Mouse (Mus musculus) right cerebral cortex, adult 2 months (tissue): Measurements from ENCODE around the gene Spin2-ps6.
"Not testable (repeated sequence)": the region's sequence is repeated elsewhere in the genome, so short reads cannot be mapped to it uniquely, and the experiment has no call there.

ENCODE experiments used
- DNase-seq, 2 experiments: peaks; one replicate each; pipeline ENCODE4 v3.0.0; 2021 to 2022; ENCODE audit warnings: low spot score in 2 of 2

Spin2-ps6 gene

DNA sequence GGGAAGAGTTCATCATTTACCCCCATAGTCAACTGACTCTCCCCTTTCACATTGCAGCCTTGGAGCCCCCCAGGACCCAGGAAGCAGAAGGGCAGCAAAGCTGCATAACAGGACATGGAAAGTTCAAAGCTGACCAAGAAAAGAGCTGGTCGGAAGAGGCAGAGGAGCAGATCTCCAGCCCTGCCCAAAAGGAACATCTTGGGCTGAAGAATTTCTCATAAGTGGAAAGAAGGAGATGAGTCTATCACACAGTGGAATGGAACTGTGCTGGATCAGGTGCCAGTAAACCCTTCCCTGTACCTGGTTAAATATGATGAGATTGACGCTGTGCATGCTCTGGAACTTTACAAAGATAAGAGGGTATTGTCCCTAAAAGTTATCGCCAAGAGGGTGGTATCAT lies at the start of gene Spin2-ps6:
TSS of gene Spin2-ps6 (plus strand) at position 301 of the 400 bp plus-strand sequence.
- DNase-seq = not testable (repeated sequence)
